Mouse (Mus musculus) liver, embryonic 12.5 days (tissue): ENCODE data around the gene Fat3. TPM values are rescaled to one million over a fixed set of nuclear protein-coding genes. Genes with fewer than 3 reads are reported as not detected.

Experiments
- ATAC-seq: fragments of 200-750 bp; cut with Nextera tagmentation; 2 replicates; pipeline ENCODE4 v1.8.0; 2017; ENCODE audit warnings: moderate number of reproducible peaks, mild to moderate bottlenecking, moderate library complexity
- H3K27ac ChIP-seq: fragments of 300-500 bp; sonication (generic); 2 replicates; pipeline ENCODE4 v1.5.1; 2016; ENCODE audit warnings: mild to moderate bottlenecking
- H3K27me3 ChIP-seq: fragments of 300-500 bp; sonication (generic); replicated peaks from 2 replicates; pipeline ENCODE4 v1.6.1; 2016; ENCODE audit warnings: mild to moderate bottlenecking, moderate library complexity
- H3K36me3 ChIP-seq: fragments of 300-500 bp; sonication (generic); 2 replicates; pipeline ENCODE4 v1.6.1; 2016; ENCODE audit warnings: mild to moderate bottlenecking, moderate library complexity
- H3K4me1 ChIP-seq: fragments of 300-500 bp; sonication (generic); 2 replicates; pipeline ENCODE4 v1.6.1; 2016
- H3K4me2 ChIP-seq: fragments of 300-500 bp; sonication (generic); 2 replicates; pipeline ENCODE4 v1.6.1; 2016; ENCODE audit warnings: mild to moderate bottlenecking, moderate library complexity
- H3K4me3 ChIP-seq: fragments of 300-500 bp; sonication (generic); 2 replicates; pipeline ENCODE4 v1.5.1; 2016; ENCODE audit warnings: mild to moderate bottlenecking, moderate library complexity
- H3K9ac ChIP-seq: fragments of 300-500 bp; sonication (generic); 2 replicates; pipeline ENCODE4 v1.6.1; 2016; ENCODE audit warnings: mild to moderate bottlenecking, moderate library complexity
- H3K9me3 ChIP-seq: fragments of 300-500 bp; sonication (generic); replicated peaks from 2 replicates; pipeline ENCODE4 v1.6.1; 2016; ENCODE audit warnings: mild to moderate bottlenecking, moderate library complexity
- WGBS: fragments of 180-500 bp; shearing (Covaris S2); methylation state at CpG from one replicate; pipeline ENCODE4 v1.1.7; 2016; ENCODE audit not compliant: insufficient replicate concordance; 5-methylcytosine and 5-hydroxymethylcytosine counted together
- polyA plus RNA-seq: library from polyadenylated mRNA; unstranded; fragments of >200 nt; fragmentation: Nextera tagmentation; extraction: Ambion mirVana; gene quantifications from 2 replicates; pipeline ENCODE4 v1.2.1, GENCODE M21; 2016

Fat3 gene
- polyA plus RNA-seq, 1 experiment from 2014 or later = 0.18 TPM

GRCm38 (mm10) chr9:16152756-16153579 lies 348.1 kb downstream of the Fat3 start:
- Histone ChIP-seq H3K36me3 (no peaks in the 10 kb centered on the region), H3K9ac (no peak overlapping the region), H3K9me3 (no peaks in the 10 kb centered on the region), H3K27ac (no peak overlapping the region), H3K27me3 (no peaks in the 10 kb centered on the region), H3K4me2 (no peak overlapping the region), H3K4me3 (no peak overlapping the region), H3K4me1 (no peaks in the 10 kb centered on the region)
- no peak for ATAC-seq
- 43% methylated on average over 4 of the region's 4 CpGs for WGBS

GRCm38 (mm10) chr9:16150046-16150445 lies 351.0 kb downstream of the Fat3 start:
- Histone ChIP-seq H3K27me3 (no peaks in the 10 kb centered on the region), H3K36me3 (no peaks in the 10 kb centered on the region), H3K9ac (no peak overlapping the region), H3K4me2 (no peak overlapping the region), H3K9me3 (no peaks in the 10 kb centered on the region), H3K4me3 (no peak overlapping the region), H3K4me1 (no peaks in the 10 kb centered on the region), H3K27ac (no peak overlapping the region)
- no peak for ATAC-seq

- no peak for ATAC-seq
- 51% methylated on average over 1 of the region's 1 CpGs for WGBS
These were observed 353.4 kb downstream of the Fat3 start for GRCm38 (mm10) chr9:16147735-16148134.

GRCm38 (mm10) chr9:16144684-16145083 lies 356.4 kb downstream of the Fat3 start:
- H3K4me2 ChIP-seq = no peak overlapping the region
- WGBS = 44% methylated on average over 3 of the region's 3 CpGs
- no peaks in the 10 kb centered on the region for H3K36me3 ChIP-seq
- no peaks in the 10 kb centered on the region for H3K27me3 ChIP-seq
- H3K4me1 ChIP-seq = no peaks in the 10 kb centered on the region
- H3K4me3 ChIP-seq = no peak overlapping the region
- ATAC-seq = no peak
- H3K9ac ChIP-seq = no peak overlapping the region
- H3K27ac ChIP-seq = no peak overlapping the region
- H3K9me3 ChIP-seq = no peaks in the 10 kb centered on the region

More at GRCm38 (mm10) chr9:16147735-16148134, 353.4 kb downstream of the Fat3 start:
- H3K9me3 ChIP-seq = no peaks in the 10 kb centered on the region
- no peak overlapping the region for H3K4me2 ChIP-seq
- H3K4me1 ChIP-seq = no peaks in the 10 kb centered on the region
- no peak overlapping the region for H3K4me3 ChIP-seq
- no peak overlapping the region for H3K27ac ChIP-seq
- no peak overlapping the region for H3K9ac ChIP-seq
- no peaks in the 10 kb centered on the region for H3K36me3 ChIP-seq
- H3K27me3 ChIP-seq = no peaks in the 10 kb centered on the region

- ATAC-seq = no peak
- no peak overlapping the region for H3K9ac ChIP-seq
- no peaks in the 10 kb centered on the region for H3K9me3 ChIP-seq
- H3K27me3 ChIP-seq = no peaks in the 10 kb centered on the region
- 60% methylated on average over 6 of the region's 6 CpGs for WGBS
- H3K4me3 ChIP-seq = no peak overlapping the region
- H3K27ac ChIP-seq = no peak overlapping the region
- H3K4me2 ChIP-seq = no peak overlapping the region
- no peaks in the 10 kb centered on the region for H3K4me1 ChIP-seq
- H3K36me3 ChIP-seq = no peaks in the 10 kb centered on the region
These were observed 361.8 kb downstream of the Fat3 start for GRCm38 (mm10) chr9:16139300-16139699.

- WGBS = 96% methylated on average over 2 of the region's 2 CpGs
- Histone ChIP-seq H3K9me3 (no peaks in the 10 kb centered on the region), H3K4me2 (no peak overlapping the region), H3K27me3 (no peaks in the 10 kb centered on the region), H3K27ac (no peak overlapping the region), H3K36me3 (no peaks in the 10 kb centered on the region), H3K4me1 (no peaks in the 10 kb centered on the region), H3K4me3 (no peak overlapping the region), H3K9ac (no peak overlapping the region)
- no peak for ATAC-seq
These were observed 368.0 kb downstream of the Fat3 start for GRCm38 (mm10) chr9:16133098-16133497.

GRCm38 (mm10) chr9:16132594-16132993 lies 368.5 kb downstream of the Fat3 start:
- H3K4me1 ChIP-seq = no peaks in the 10 kb centered on the region
- no peaks in the 10 kb centered on the region for H3K9me3 ChIP-seq
- no peak overlapping the region for H3K4me2 ChIP-seq
- 71% methylated on average over 1 of the region's 1 CpGs for WGBS
- no peak overlapping the region for H3K4me3 ChIP-seq
- no peak for ATAC-seq
- H3K9ac ChIP-seq = no peak overlapping the region
- H3K27ac ChIP-seq = no peak overlapping the region
- no peaks in the 10 kb centered on the region for H3K27me3 ChIP-seq
- H3K36me3 ChIP-seq = no peaks in the 10 kb centered on the region

- Histone ChIP-seq H3K4me3 (no peak overlapping the region), H3K9ac (no peak overlapping the region), H3K27me3 (no peaks in the 10 kb centered on the region), H3K4me1 (no peaks in the 10 kb centered on the region), H3K9me3 (no peaks in the 10 kb centered on the region), H3K36me3 (no peaks in the 10 kb centered on the region), H3K4me2 (no peak overlapping the region), H3K27ac (no peak overlapping the region)
- 71% methylated on average over 5 of the region's 5 CpGs for WGBS
- no peak for ATAC-seq
These were observed 379.3 kb downstream of the Fat3 start for GRCm38 (mm10) chr9:16121756-16122155.

GRCm38 (mm10) chr9:16114821-16115485 lies 386.1 kb downstream of the Fat3 start:
- ATAC-seq = peak; percentile 18; the same call in 1 of the 2 replicates
- Histone ChIP-seq H3K4me1 (no peaks in the 10 kb centered on the region), H3K4me2 (no peak overlapping the region), H3K9me3 (no peaks in the 10 kb centered on the region), H3K4me3 (no peak overlapping the region), H3K9ac (no peak overlapping the region), H3K27me3 (no peaks in the 10 kb centered on the region), H3K27ac (no peak overlapping the region), H3K36me3 (no peaks in the 10 kb centered on the region)
- 44% methylated on average over 7 of the region's 7 CpGs for WGBS

- Histone ChIP-seq H3K9me3 (no peaks in the 10 kb centered on the region), H3K27me3 (no peaks in the 10 kb centered on the region), H3K4me2 (no peak overlapping the region), H3K27ac (no peak overlapping the region), H3K4me3 (no peak overlapping the region), H3K4me1 (no peaks in the 10 kb centered on the region), H3K9ac (no peak overlapping the region), H3K36me3 (no peaks in the 10 kb centered on the region)
- WGBS = 41% methylated on average over 4 of the region's 4 CpGs
- ATAC-seq = no peak
These were observed 387.0 kb downstream of the Fat3 start for GRCm38 (mm10) chr9:16113936-16114642.

GRCm38 (mm10) chr9:16107900-16108299 lies 393.2 kb downstream of the Fat3 start:
- no peak overlapping the region for H3K9ac ChIP-seq
- no peaks in the 10 kb centered on the region for H3K36me3 ChIP-seq
- H3K4me1 ChIP-seq = no peaks in the 10 kb centered on the region
- H3K4me3 ChIP-seq = no peak overlapping the region
- 55% methylated on average over 5 of the region's 5 CpGs for WGBS
- no peaks in the 10 kb centered on the region for H3K27me3 ChIP-seq
- no peak overlapping the region for H3K4me2 ChIP-seq
- no peaks in the 10 kb centered on the region for H3K9me3 ChIP-seq
- H3K27ac ChIP-seq = no peak overlapping the region
- no peak for ATAC-seq

GRCm38 (mm10) chr9:16107386-16107785 lies 393.7 kb downstream of the Fat3 start:
- 42% methylated on average over 5 of the region's 5 CpGs for WGBS
- Histone ChIP-seq H3K4me2 (no peak overlapping the region), H3K4me1 (no peaks in the 10 kb centered on the region), H3K36me3 (no peaks in the 10 kb centered on the region), H3K9ac (no peak overlapping the region), H3K9me3 (no peaks in the 10 kb centered on the region), H3K27ac (no peak overlapping the region), H3K4me3 (no peak overlapping the region), H3K27me3 (no peaks in the 10 kb centered on the region)
- no peak for ATAC-seq
